ENCODE assay signal across 10 mouse cellular contexts in the genomic region with DNA sequence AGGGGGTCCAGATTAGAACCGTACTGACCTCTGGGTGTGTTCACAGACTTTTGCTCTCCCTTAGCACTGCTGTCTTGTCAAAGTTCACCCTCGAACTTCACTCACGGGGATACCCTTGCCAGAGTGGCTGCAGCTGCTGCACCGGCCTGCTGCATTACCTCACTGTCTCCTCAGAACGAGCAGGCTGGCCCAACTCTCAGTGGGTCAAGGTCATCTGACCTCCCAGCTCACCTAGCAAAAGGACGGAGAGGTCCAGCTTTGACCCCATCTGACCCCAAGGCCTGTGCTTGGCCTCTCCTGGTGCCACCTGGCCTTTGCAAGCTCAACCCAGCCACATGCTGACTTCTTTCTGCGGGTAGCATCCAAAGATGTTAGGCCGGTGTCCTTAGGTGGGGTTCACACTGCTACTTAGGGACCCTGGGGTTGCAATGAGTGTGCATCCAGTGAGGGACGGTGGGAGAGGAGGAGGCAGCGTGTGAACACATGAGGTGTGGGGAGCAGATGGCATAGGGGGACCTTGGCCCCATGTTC. TPM values are rescaled to one million over a fixed set of nuclear protein-coding genes. Genes with fewer than 3 reads are reported as not detected.
A peak's percentile ranks its signal among the peaks of the same experiment; 100 is the strongest.
DNase-seq lines count a peak whose midpoint lies in the region; ATAC-seq and TF ChIP-seq lines count a peak whose summit lies in the region.
"Had no signal": no experiment of that assay in that cellular context is flagged by ENCODE, and none has a peak within 500 bp of the region (broad histone marks: within the 10 kb centered on the region; RNA-seq: fewer than 3 reads in every experiment).

No protein-coding gene starts in this region.

- no peak for TF ChIP-seq CTCF in E14TG2a.4 (conservative IDR thresholded peaks at IDR 0.05; ENCODE audit: low read length)
- TF ChIP-seq CTCF in kidney, adult 2 months (conservative IDR thresholded peaks at IDR 0.05; ENCODE audit: insufficient read depth, insufficient read length, low read depth, low read length) = no peak

- no peak for ATAC-seq in hindbrain, embryonic 12.5 days (ENCODE audit: low FRiP score)
- no peak for ATAC-seq in hindbrain, embryonic 14.5 days (ENCODE audit: low FRiP score)
- no peak for ATAC-seq in liver, embryonic 13.5 days (ENCODE audit: low read depth)
- no peak for ATAC-seq in midbrain, embryonic 15.5 days (replicated peaks)

- peak overlapping the region; percentile 42; the same call in 1 of the 2 replicates for H3K9ac ChIP-seq in hindbrain, embryonic 12.5 days
- H3K9ac ChIP-seq in hindbrain, embryonic 14.5 days = no peak overlapping the region
- peak overlapping the region; percentile 100 for H3K9ac ChIP-seq in liver, embryonic 13.5 days
- no peak overlapping the region for H3K9ac ChIP-seq in midbrain, embryonic 15.5 days

- no peak overlapping the region for H3K27ac ChIP-seq in hindbrain, embryonic 12.5 days
- H3K27ac ChIP-seq in hindbrain, embryonic 14.5 days = no peak overlapping the region
- peak overlapping the region; percentile 74 for H3K27ac ChIP-seq in brown adipose tissue, adult 24 weeks (replicated peaks; ENCODE audit: low read depth, low read length)
- H3K27ac ChIP-seq in liver, embryonic 13.5 days = peak overlapping the region; percentile 99
- H3K27ac ChIP-seq in midbrain, embryonic 15.5 days = no peak overlapping the region
- no peak overlapping the region for H3K27ac ChIP-seq in kidney, adult 2 months (ENCODE audit: insufficient read depth, low read depth, low read length)

- H3K27me3 ChIP-seq in hindbrain, embryonic 12.5 days = no peaks in the 10 kb centered on the region; the same call in 1 of the 2 replicates
- H3K27me3 ChIP-seq in hindbrain, embryonic 14.5 days (ENCODE audit: control insufficient read depth, insufficient read depth, low read length) = no peaks in the 10 kb centered on the region
- no peaks in the 10 kb centered on the region; the same call in 1 of the 2 replicates for H3K27me3 ChIP-seq in E14TG2a.4 (ENCODE audit: insufficient read depth, low read length)
- no peaks in the 10 kb centered on the region for H3K27me3 ChIP-seq in liver, embryonic 13.5 days
- peaks cover 4% of the 10 kb centered on the region; the same call in 1 of the 2 replicates for H3K27me3 ChIP-seq in midbrain, embryonic 15.5 days (replicated peaks)
- no peaks in the 10 kb centered on the region for H3K27me3 ChIP-seq in kidney, adult 2 months (replicated peaks; ENCODE audit: control insufficient read depth, insufficient read depth, low read length)

- WGBS in hindbrain, embryonic 12.5 days = 68% methylated on average over 10 of the region's 10 CpGs
- WGBS in hindbrain, embryonic 14.5 days = 76% methylated on average over 10 of the region's 10 CpGs
- 72% methylated on average over 10 of the region's 10 CpGs for WGBS in liver, embryonic 13.5 days (ENCODE audit: insufficient replicate concordance)
- WGBS in midbrain, embryonic 15.5 days = 72% methylated on average over 10 of the region's 10 CpGs
- 76% methylated on average over 10 of the region's 10 CpGs for WGBS in kidney, adult 2 months

- H3K4me2 ChIP-seq in hindbrain, embryonic 12.5 days (replicated peaks) = no peak overlapping the region
- H3K4me2 ChIP-seq in hindbrain, embryonic 14.5 days (replicated peaks) = no peak overlapping the region
- H3K4me2 ChIP-seq in liver, embryonic 13.5 days = peak overlapping the region; percentile 94
- H3K4me2 ChIP-seq in midbrain, embryonic 15.5 days = no peak overlapping the region

- no peak overlapping the region for H3K4me3 ChIP-seq in hindbrain, embryonic 12.5 days
- no peak overlapping the region for H3K4me3 ChIP-seq in hindbrain, embryonic 14.5 days (replicated peaks; ENCODE audit: low read length)
- H3K4me3 ChIP-seq in E14TG2a.4 (replicated peaks; ENCODE audit: low read length) = peak overlapping the region; percentile 91
- no peak overlapping the region for H3K4me3 ChIP-seq in brown adipose tissue, adult 24 weeks (ENCODE audit: insufficient read depth, low read depth, low read length)
- peak overlapping the region; percentile 91 for H3K4me3 ChIP-seq in liver, embryonic 13.5 days (replicated peaks)
- H3K4me3 ChIP-seq in midbrain, embryonic 15.5 days = no peak overlapping the region
- no peak overlapping the region for H3K4me3 ChIP-seq in kidney, adult 2 months (ENCODE audit: insufficient read depth, low read depth, low read length)

- H3K9me3 ChIP-seq in hindbrain, embryonic 12.5 days (replicated peaks) = no peaks in the 10 kb centered on the region
- no peaks in the 10 kb centered on the region for H3K9me3 ChIP-seq in hindbrain, embryonic 14.5 days (ENCODE audit: control insufficient read depth, low read length)
- no peaks in the 10 kb centered on the region for H3K9me3 ChIP-seq in E14TG2a.4 (ENCODE audit: low read length)
- H3K9me3 ChIP-seq in liver, embryonic 13.5 days (replicated peaks) = no peaks in the 10 kb centered on the region
- no peaks in the 10 kb centered on the region for H3K9me3 ChIP-seq in midbrain, embryonic 15.5 days

- DNase-seq in hindbrain, embryonic 14.5 days (ENCODE audit: low spot score) = no peak
- DNase-seq in liver, embryonic 13.5 days = no peak
- no peak for DNase-seq in kidney, adult 2 months
- DNase-seq in gastrocnemius, adult 8-10 months (ENCODE audit: low spot score in 2 of 2) = no peak
- DNase-seq: lung, adult 2 months; right cerebral cortex, postnatal 14 days had no signal

- peaks cover 66% of the 10 kb centered on the region for H3K4me1 ChIP-seq in hindbrain, embryonic 12.5 days
- H3K4me1 ChIP-seq in hindbrain, embryonic 14.5 days (replicated peaks; ENCODE audit: control insufficient read depth, insufficient read depth, low read length) = peaks cover 25% of the 10 kb centered on the region; the same call in 1 of the 2 replicates
- H3K4me1 ChIP-seq in E14TG2a.4 (replicated peaks; ENCODE audit: low read depth, low read length) = peaks cover 86% of the 10 kb centered on the region
- peaks cover 47% of the 10 kb centered on the region for H3K4me1 ChIP-seq in brown adipose tissue, adult 24 weeks (ENCODE audit: control insufficient read depth, insufficient read depth, insufficient read length, low read length)
- peaks cover 81% of the 10 kb centered on the region for H3K4me1 ChIP-seq in liver, embryonic 13.5 days (replicated peaks)
- H3K4me1 ChIP-seq in midbrain, embryonic 15.5 days = peaks cover 32% of the 10 kb centered on the region
- H3K4me1 ChIP-seq in kidney, adult 2 months (ENCODE audit: control insufficient read depth, insufficient read depth, low read length) = peaks cover 15% of the 10 kb centered on the region; the same call in 1 of the 2 replicates

- no peak for TF ChIP-seq POLR2A in kidney, adult 2 months (IDR thresholded peaks at IDR 0.05; ENCODE audit: low read depth, low read length)

- H3K36me3 ChIP-seq in hindbrain, embryonic 12.5 days = no peaks in the 10 kb centered on the region
- no peaks in the 10 kb centered on the region for H3K36me3 ChIP-seq in hindbrain, embryonic 14.5 days (replicated peaks; ENCODE audit: control insufficient read depth, insufficient read depth)
- peaks cover 15% of the 10 kb centered on the region for H3K36me3 ChIP-seq in E14TG2a.4 (ENCODE audit: insufficient read depth, low read length)
- H3K36me3 ChIP-seq in liver, embryonic 13.5 days = peaks cover 63% of the 10 kb centered on the region
- H3K36me3 ChIP-seq in midbrain, embryonic 15.5 days (replicated peaks) = no peaks in the 10 kb centered on the region
- H3K36me3 ChIP-seq in kidney, adult 2 months (ENCODE audit: control insufficient read depth, insufficient read depth, low read length) = no peaks in the 10 kb centered on the region

RNA-seq across cellular contexts. Expression of a gene that starts 3.9 kb away (rescaled TPM):
- polyA plus RNA-seq in hindbrain, embryonic 12.5 days (2016; fragmentation: Nextera tagmentation; extraction: Ambion mirVana) = 7.0 and 7.9 TPM in 2 replicates
- 1.2 and 1.3 TPM in 2 replicates for polyA plus RNA-seq in hindbrain, embryonic 14.5 days (2014; fragmentation: Nextera tagmentation; extraction: Ambion mirVana)
- polyA plus RNA-seq in brown adipose tissue, adult 24 weeks (2012; ENCODE audit: insufficient read depth, insufficient read length, missing spikeins) = 2.9 and 6.4 TPM in 2 replicates
- 64.7 and 72.1 TPM in 2 replicates for polyA plus RNA-seq in liver, embryonic 13.5 days (2015; fragmentation: Nextera tagmentation; extraction: Ambion mirVana)
- 2.2 and 2.3 TPM in 2 replicates for polyA plus RNA-seq in midbrain, embryonic 15.5 days (2015; fragmentation: Nextera tagmentation; extraction: Ambion mirVana)
- polyA plus RNA-seq in kidney, adult 2 months (2012; rRNA removed) = 2.1 and 2.2 TPM in 2 replicates
- total RNA-seq in gastrocnemius, adult 8-10 months (2022) = 1 to 10 TPM in 3 of 4 experiments, under 1 TPM in 1; 0.85 to 1.7 (median 1.5) TPM

RNA-seq across cellular contexts. Expression of a gene that starts 30.1 kb away (rescaled TPM):
- 11.6 and 11.8 TPM in 2 replicates for polyA plus RNA-seq in hindbrain, embryonic 12.5 days (2016; fragmentation: Nextera tagmentation; extraction: Ambion mirVana)
- 4.9 TPM in 2 replicates for polyA plus RNA-seq in hindbrain, embryonic 14.5 days (2014; fragmentation: Nextera tagmentation; extraction: Ambion mirVana)
- polyA plus RNA-seq in brown adipose tissue, adult 24 weeks (2012; ENCODE audit: insufficient read depth, insufficient read length, missing spikeins) = 1.0 and 1.2 TPM in 2 replicates
- polyA plus RNA-seq in liver, embryonic 13.5 days (2015; fragmentation: Nextera tagmentation; extraction: Ambion mirVana) = 1.1 and 1.4 TPM in 2 replicates
- 5.1 and 5.2 TPM in 2 replicates for polyA plus RNA-seq in midbrain, embryonic 15.5 days (2015; fragmentation: Nextera tagmentation; extraction: Ambion mirVana)
- polyA plus RNA-seq in kidney, adult 2 months (2012; rRNA removed) = 5.7 and 7.0 TPM in 2 replicates
- 1 to 10 TPM in 2 of 4 experiments, under 1 TPM in 2; 0.92 to 1.3 (median 1.1) TPM for total RNA-seq in gastrocnemius, adult 8-10 months (2022)

RNA-seq across cellular contexts. Expression of a gene that starts 32.8 kb away (rescaled TPM):
- 372 and 426 TPM in 2 replicates for polyA plus RNA-seq in hindbrain, embryonic 12.5 days (2016; fragmentation: Nextera tagmentation; extraction: Ambion mirVana)
- polyA plus RNA-seq in hindbrain, embryonic 14.5 days (2014; fragmentation: Nextera tagmentation; extraction: Ambion mirVana) = 194 and 206 TPM in 2 replicates
- polyA plus RNA-seq in brown adipose tissue, adult 24 weeks (2012; ENCODE audit: insufficient read depth, insufficient read length, missing spikeins) = 75.0 and 78.1 TPM in 2 replicates
- polyA plus RNA-seq in liver, embryonic 13.5 days (2015; fragmentation: Nextera tagmentation; extraction: Ambion mirVana) = 48.1 and 51.3 TPM in 2 replicates
- 127 and 151 TPM in 2 replicates for polyA plus RNA-seq in midbrain, embryonic 15.5 days (2015; fragmentation: Nextera tagmentation; extraction: Ambion mirVana)
- polyA plus RNA-seq in kidney, adult 2 months (2012; rRNA removed) = 259 and 289 TPM in 2 replicates
- 10 to 100 TPM in 1 of 4 experiments, 1 to 10 TPM in 3; 8.7 to 16.7 (median 9.6) TPM for total RNA-seq in gastrocnemius, adult 8-10 months (2022)

Comparison
In these comparisons a context has a peak if more than half of its experiments do, and no peak if none do; other contexts are left out.
1. H3K9ac ChIP-seq: peak in hindbrain, embryonic 12.5 days (single experiment) and liver, embryonic 13.5 days (single experiment); none in hindbrain, embryonic 14.5 days (single experiment) and midbrain, embryonic 15.5 days (single experiment).
2. H3K27ac ChIP-seq: peak in brown adipose tissue, adult 24 weeks (single experiment) and liver, embryonic 13.5 days (single experiment); none in hindbrain, embryonic 12.5 days (single experiment), hindbrain, embryonic 14.5 days (single experiment), midbrain, embryonic 15.5 days (single experiment) and kidney, adult 2 months (single experiment).
3. H3K4me3 ChIP-seq: peak in E14TG2a.4 (single experiment) and liver, embryonic 13.5 days (single experiment); none in hindbrain, embryonic 12.5 days (single experiment), hindbrain, embryonic 14.5 days (single experiment), brown adipose tissue, adult 24 weeks (single experiment), midbrain, embryonic 15.5 days (single experiment) and kidney, adult 2 months (single experiment).